ENCODE assay signal across 9 mouse cellular contexts in genomic region chr2:18672766-18673164, GRCm38 (mm10). TPM values are rescaled to one million over a fixed set of nuclear protein-coding genes. Genes with fewer than 3 reads are reported as not detected.
DNase-seq lines count a peak whose midpoint lies in the region; ATAC-seq and TF ChIP-seq lines count a peak whose summit lies in the region.
"Had no signal": no experiment of that assay in that cellular context is flagged by ENCODE, and none has a peak within 500 bp of the region (broad histone marks: within the 10 kb centered on the region; RNA-seq: fewer than 3 reads in every experiment).

No protein-coding gene starts in this region.

- H3K4me2 ChIP-seq in lung, embryonic 14.5 days: peak overlapping the region; percentile 68
- H3K4me2 ChIP-seq in hindbrain, embryonic 11.5 days (replicated peaks; ENCODE audit: low read depth, low read length): peak overlapping the region; percentile 80

- peak overlapping the region; percentile 92 for H3K4me3 ChIP-seq in lung, embryonic 14.5 days (ENCODE audit: low read depth, low read length)
- H3K4me3 ChIP-seq in hindbrain, embryonic 11.5 days (ENCODE audit: low read depth, low read length): peak overlapping the region; percentile 69
- H3K4me3 ChIP-seq in macrophage (ENCODE audit: inconsistent target): peak overlapping the region; percentile 77

- 0 out of 2 replicates have a peak, but pooled peaks cover 3% of the 10 kb centered on the region for H3K36me3 ChIP-seq in lung, embryonic 14.5 days (ENCODE audit: insufficient read depth)
- no peaks in the 10 kb centered on the region for H3K36me3 ChIP-seq in hindbrain, embryonic 11.5 days (ENCODE audit: control insufficient read depth, insufficient read depth, low read length)
- peaks cover 5% of the 10 kb centered on the region; the same call in 1 of the 2 replicates for H3K36me3 ChIP-seq in macrophage (ENCODE audit: inconsistent target)

- WGBS in lung, embryonic 14.5 days: under 1% methylated on average over 11 of the region's 11 CpGs
- WGBS in hindbrain, embryonic 11.5 days: 2% methylated on average over 11 of the region's 11 CpGs
- WGBS in macrophage (ENCODE audit: missing documents): 2% methylated on average over 11 of the region's 11 CpGs

- H3K27me3 ChIP-seq in lung, embryonic 14.5 days (ENCODE audit: insufficient read depth, low read length): no peaks in the 10 kb centered on the region
- peaks cover 9% of the 10 kb centered on the region for H3K27me3 ChIP-seq in hindbrain, embryonic 11.5 days (ENCODE audit: control insufficient read depth, insufficient read depth, low read length)

- peak overlapping the region; percentile 98 for H3K9ac ChIP-seq in lung, embryonic 14.5 days
- H3K9ac ChIP-seq in hindbrain, embryonic 11.5 days (ENCODE audit: low read depth, low read length): peak overlapping the region; percentile 97

- peak overlapping the region; percentile 98 for H3K27ac ChIP-seq in lung, embryonic 14.5 days (ENCODE audit: low read depth)
- H3K27ac ChIP-seq in hindbrain, embryonic 11.5 days (ENCODE audit: low read depth, low read length): peak overlapping the region; percentile 99
- peak overlapping the region; percentile 75 for H3K27ac ChIP-seq in macrophage

- no peak for TF ChIP-seq CTCF in lung, embryonic 14.5 days (IDR thresholded peaks at IDR 0.05; ENCODE audit: low read depth)

- no peaks in the 10 kb centered on the region for H3K4me1 ChIP-seq in lung, embryonic 14.5 days (ENCODE audit: insufficient read depth)
- no peaks in the 10 kb centered on the region for H3K4me1 ChIP-seq in hindbrain, embryonic 11.5 days (replicated peaks; ENCODE audit: control insufficient read depth, insufficient read depth, low read length)

- no peak for ATAC-seq in lung, embryonic 14.5 days (ENCODE audit: insufficient read depth)
- ATAC-seq in hindbrain, embryonic 11.5 days (ENCODE audit: low FRiP score): no peak
- ATAC-seq in CD4-positive, CD25-positive, alpha-beta regulatory T cell, adult 4 months: no peak

- peak; percentile 59 for DNase-seq in lung, embryonic 14.5 days
- no peak for DNase-seq in lung, postnatal 36 days
- peak; percentile 48 for DNase-seq in brain, adult 2 months (ENCODE audit: low read depth, low spot score)
- DNase-seq in hindbrain, embryonic 11.5 days (ENCODE audit: low spot score): peak; percentile 70
- DNase-seq in thymus, postnatal 0 days (ENCODE audit: low spot score): no peak
- no peak for DNase-seq in retina, embryonic 14.5 days (ENCODE audit: low spot score)

- H3K9me3 ChIP-seq in lung, embryonic 14.5 days (ENCODE audit: low read depth, low read length): no peaks in the 10 kb centered on the region
- no peaks in the 10 kb centered on the region for H3K9me3 ChIP-seq in hindbrain, embryonic 11.5 days (ENCODE audit: control insufficient read depth, low read length)

- H3K79me2 ChIP-seq in macrophage (ENCODE audit: inconsistent target): peaks cover 17% of the 10 kb centered on the region

RNA-seq across cellular contexts. Expression of gene Commd3, which starts 0.6 kb away (rescaled TPM):
- polyA plus RNA-seq in lung, embryonic 14.5 days (2014; fragmentation: Nextera tagmentation; extraction: Ambion mirVana): 194 and 200 TPM in 2 replicates
- polyA plus RNA-seq in hindbrain, embryonic 11.5 days (2014; fragmentation: Nextera tagmentation; extraction: Ambion mirVana): 152 and 161 TPM in 2 replicates
- 100 to 1,000 TPM in 14 of 26 experiments, 10 to 100 TPM in 12; 20.5 to 261 (median 102) TPM for total RNA-seq in macrophage (2018; cell fraction: chromatin; rRNA removed)
- 100 to 1,000 TPM in 25 of 26 experiments, 10 to 100 TPM in 1; 95.7 to 156 (median 126) TPM for total RNA-seq in macrophage (2018; cell fraction: cytosol; rRNA removed)
- total RNA-seq in macrophage (2018; cell fraction: nucleus; rRNA removed): 100 to 1,000 TPM in 8 of 26 experiments, 10 to 100 TPM in 18; 26.6 to 208 (median 75.0) TPM
- polyA plus RNA-seq in macrophage (2018): 139 to 148 TPM (median 141 TPM) in 3 replicates
- polyA plus RNA-seq in CD4-positive, CD25-positive, alpha-beta regulatory T cell, adult 4 months (2017; shearing (Covaris generic)): 100 to 1,000 TPM; 207 to 209 TPM
- polyA plus RNA-seq in thymus, postnatal 0 days (2015; fragmentation: Nextera tagmentation; extraction: Ambion mirVana): 275 and 308 TPM in 2 replicates

RNA-seq across cellular contexts. Expression of gene Bmi1, which starts 4.1 kb away (rescaled TPM):
- polyA plus RNA-seq in lung, embryonic 14.5 days (2014; fragmentation: Nextera tagmentation; extraction: Ambion mirVana): 33.4 and 33.8 TPM in 2 replicates
- 40.6 and 48.8 TPM in 2 replicates for polyA plus RNA-seq in hindbrain, embryonic 11.5 days (2014; fragmentation: Nextera tagmentation; extraction: Ambion mirVana)
- 10 to 100 TPM in 22 of 26 experiments, 1 to 10 TPM in 4; 7.8 to 41.5 (median 19.7) TPM for total RNA-seq in macrophage (2018; cell fraction: chromatin; rRNA removed)
- 10 to 100 TPM; 23.3 to 46.9 (median 31.6) TPM for total RNA-seq in macrophage (2018; cell fraction: cytosol; rRNA removed)
- 10 to 100 TPM in 23 of 26 experiments, 1 to 10 TPM in 3; 7.3 to 58.9 (median 25.7) TPM for total RNA-seq in macrophage (2018; cell fraction: nucleus; rRNA removed)
- 25.3 to 32.7 TPM (median 27.5 TPM) in 3 replicates for polyA plus RNA-seq in macrophage (2018)
- polyA plus RNA-seq in CD4-positive, CD25-positive, alpha-beta regulatory T cell, adult 4 months (2017; shearing (Covaris generic)): 10 to 100 TPM; 10.6 to 14.4 TPM
- polyA plus RNA-seq in thymus, postnatal 0 days (2015; fragmentation: Nextera tagmentation; extraction: Ambion mirVana): 15.7 TPM in 2 replicates

RNA-seq across cellular contexts. Expression of gene Spag6, which starts 21.1 kb away (rescaled TPM):
- polyA plus RNA-seq in lung, embryonic 14.5 days (2014; fragmentation: Nextera tagmentation; extraction: Ambion mirVana): 0.14 and 0.22 TPM in 2 replicates
- 0.98 and 1.2 TPM in 2 replicates for polyA plus RNA-seq in hindbrain, embryonic 11.5 days (2014; fragmentation: Nextera tagmentation; extraction: Ambion mirVana)
- 1 to 10 TPM in 6 of 26 experiments, not detected in 20; 1.2 to 2.0 (median 1.8) TPM for total RNA-seq in macrophage (2018; cell fraction: chromatin; rRNA removed)
- under 1 TPM in 6 of 26 experiments, not detected in 20; 0.17 to 0.28 (median 0.20) TPM for total RNA-seq in macrophage (2018; cell fraction: cytosol; rRNA removed)
- total RNA-seq in macrophage (2018; cell fraction: nucleus; rRNA removed): 1 to 10 TPM in 5 of 26 experiments, under 1 TPM in 3, not detected in 18; 0.76 to 2.7 (median 1.1) TPM
- not detected in 3 replicates for polyA plus RNA-seq in macrophage (2018)
- not detected for polyA plus RNA-seq in CD4-positive, CD25-positive, alpha-beta regulatory T cell, adult 4 months (2017; shearing (Covaris generic))
- not detected in 2 replicates for polyA plus RNA-seq in thymus, postnatal 0 days (2015; fragmentation: Nextera tagmentation; extraction: Ambion mirVana)
- total RNA-seq: heart, postnatal 14 days had no signal

Comparison
In these comparisons a context has a peak if more than half of its experiments do, and no peak if none do; other contexts are left out.
1. DNase-seq: peak in lung, embryonic 14.5 days (single experiment), brain, adult 2 months (single experiment) and hindbrain, embryonic 11.5 days (single experiment); none in lung, postnatal 36 days (single experiment), thymus, postnatal 0 days (single experiment) and retina, embryonic 14.5 days (single experiment).
2. Peak in every context shown above with its lines, with median percentiles within 50 percentile points of each other: H3K27ac ChIP-seq and H3K4me3 ChIP-seq.